Mouse (Mus musculus) bone marrow macrophage, adult 2 months (primary cell): Measurements from ENCODE around the gene Cavin1.

Source experiments
- CTCF ChIP-seq: IDR thresholded peaks from 2 replicates; pipeline ENCODE4 v1.5.1; 2012; ENCODE audit warnings: low read depth, mild to moderate bottlenecking, low read length, moderate library complexity
- POLR2A ChIP-seq: IDR thresholded peaks from 2 replicates; pipeline ENCODE4 v1.6.1; 2012; ENCODE audit warnings: mild to moderate bottlenecking, low read depth, low read length, borderline replicate concordance

DNA sequence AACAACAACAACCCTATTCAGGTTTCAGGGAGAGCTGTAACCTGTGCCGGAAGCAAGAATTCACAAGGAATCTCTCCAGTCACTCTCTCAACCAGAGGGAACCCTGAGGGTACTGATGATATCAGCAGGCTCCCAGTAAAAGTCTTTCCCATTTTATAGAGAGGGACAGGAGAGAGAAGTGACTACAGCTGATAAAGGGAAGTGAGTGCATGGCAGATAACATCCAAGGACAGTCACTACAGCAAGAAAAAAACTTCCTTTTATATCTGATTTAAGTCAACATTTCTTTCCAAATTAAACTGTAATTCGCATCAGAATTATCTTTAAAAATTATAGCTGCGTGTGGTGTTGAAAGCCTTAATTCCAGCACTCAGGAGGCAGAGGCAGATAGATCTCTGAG lies 43.3 kb downstream of the Cavin1 start:
- TF ChIP-seq CTCF (no peak), POLR2A (no peak)
